Comparison of ENCODE assay signal across 8 mouse cellular contexts in the genomic region with DNA sequence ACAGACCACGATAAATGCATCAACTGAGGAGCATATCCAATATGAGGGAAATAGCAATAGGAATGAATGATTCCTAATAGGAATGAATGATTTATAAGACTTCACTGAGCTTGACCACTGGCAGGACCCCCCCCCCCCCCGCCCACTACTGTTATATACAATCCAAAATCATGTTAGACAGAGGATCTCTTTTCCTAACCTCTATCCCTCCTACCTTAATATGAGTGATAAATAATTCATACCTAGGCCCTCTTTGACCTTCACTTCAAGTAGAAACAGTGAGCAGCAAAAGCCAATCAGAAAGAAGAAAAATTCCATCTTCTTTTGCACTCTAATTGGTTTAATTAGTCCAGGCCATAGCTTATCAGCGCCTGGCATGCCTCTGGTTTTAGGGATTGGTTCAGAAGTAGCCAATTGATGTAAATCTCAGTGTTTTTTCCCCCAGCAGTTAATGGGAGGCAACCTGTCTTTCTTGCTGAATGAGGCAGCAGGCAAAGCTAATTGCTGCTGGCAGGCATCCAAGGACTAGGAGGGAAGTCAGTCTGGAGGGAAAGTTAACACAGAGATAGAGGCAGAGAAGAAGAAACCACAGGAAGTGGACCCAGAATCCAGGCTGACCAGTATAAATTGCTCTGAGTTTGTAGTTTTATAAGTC.
DNase-seq lines count a peak whose midpoint lies in the region; ATAC-seq lines count a peak whose summit lies in the region.

No protein-coding gene starts in this region.

- peak; percentile 62 to 85 for ATAC-seq in hematopoietic stem cell, adult 5-6 weeks (replicated peaks in 1 of 2; ENCODE audit: insufficient read depth in 1 of 2, low FRiP score in 2 of 2, low TSS enrichment in 1 of 2, low read depth in 1 of 2, poor library complexity in 2 of 2, severe bottlenecking in 2 of 2)

- peak; percentile 14 for DNase-seq in embryo, embryonic 10 days (ENCODE audit: low spot score)
- no peak for DNase-seq in embryo, embryonic 9.5 days (ENCODE audit: extremely low spot score)
- peak; percentile 18 for DNase-seq in urinary bladder, postnatal 25 days (ENCODE audit: low spot score)
- DNase-seq in urinary bladder, postnatal 4 days (ENCODE audit: low spot score in 2 of 2): no peak
- peak; percentile 43 to 48 for DNase-seq in layer of hippocampus, postnatal 10 days (ENCODE audit: low spot score in 2 of 2)
- DNase-seq in ovary, postnatal 36 days (ENCODE audit: low spot score): peak; percentile 32
- DNase-seq in thymus, adult 18-20 months: no peak

Comparison
In these comparisons a context has a peak if more than half of its experiments do, and no peak if none do; other contexts are left out.
1. DNase-seq: peak in embryo, embryonic 10 days (single experiment), urinary bladder, postnatal 25 days (single experiment), layer of hippocampus, postnatal 10 days (2 of 2) and ovary, postnatal 36 days (single experiment); none in embryo, embryonic 9.5 days (single experiment), urinary bladder, postnatal 4 days (0 of 2) and thymus, adult 18-20 months (0 of 2).